Mouse (Mus musculus): ENCODE measurements around the gene Gm20388. TPM values are rescaled to one million over a fixed set of nuclear protein-coding genes. Genes with fewer than 3 reads are reported as not detected.

The Gm20388 gene
- polyA plus RNA-seq, 1 experiment from 2014 or later, result not detected

GRCm38 (mm10) chr8:121074108-121074847, 1163.6 kb downstream of the Gm20388 start:
- Histone ChIP-seq H3K27ac (ENCODE audit: low read depth, low read length) (peak overlapping the region; percentile 70; the same call in 1 of the 2 replicates), H3K9me3 (ENCODE audit: control insufficient read depth) (no peaks in the 10 kb centered on the region), H3K4me3 (ENCODE audit: low read depth, low read length) (peak overlapping the region; percentile 26), H3K4me1 (replicated peaks; ENCODE audit: control insufficient read depth, insufficient read depth, low read length) (no peaks in the 10 kb centered on the region), H3K9ac (ENCODE audit: low read depth, low read length) (peak overlapping the region; percentile 27; the same call in 1 of the 2 replicates), H3K36me3 (ENCODE audit: control insufficient read depth, insufficient read depth) (no peaks in the 10 kb centered on the region), H3K27me3 (replicated peaks; ENCODE audit: control insufficient read depth, insufficient read depth, low read length) (peaks cover 62% of the 10 kb centered on the region), H3K4me2 (replicated peaks; ENCODE audit: low read depth) (peak overlapping the region; percentile 63)
- no peak for TF ChIP-seq CTCF (IDR thresholded peaks at IDR 0.05; ENCODE audit: low read depth)
- WGBS, result 15% methylated on average over 15 of the region's 15 CpGs
- ATAC-seq, result no peak

DNA sequence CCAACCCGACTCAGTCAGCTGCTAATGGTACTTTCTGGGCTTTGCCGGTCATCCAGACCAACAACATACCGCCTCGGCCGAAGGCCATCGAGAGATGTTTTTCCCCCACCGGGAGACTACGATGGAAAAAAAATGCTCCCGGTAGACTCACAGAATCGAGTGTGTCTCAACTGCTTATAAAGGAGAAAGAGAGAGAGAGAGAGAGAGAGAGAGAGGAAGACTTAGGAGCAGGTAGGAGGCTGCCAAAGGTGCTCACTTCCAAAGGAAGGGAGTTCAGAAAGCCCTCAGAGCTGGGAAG, 1164.2 kb downstream of the Gm20388 start:
- Histone ChIP-seq H3K36me3 (ENCODE audit: control insufficient read depth, insufficient read depth) (no peaks in the 10 kb centered on the region), H3K27ac (ENCODE audit: low read depth, low read length) (0 out of 2 replicates have a peak overlapping the region, but pooled peaks have one; percentile 6), H3K27me3 (replicated peaks; ENCODE audit: control insufficient read depth, insufficient read depth, low read length) (peaks cover 67% of the 10 kb centered on the region), H3K9me3 (ENCODE audit: control insufficient read depth) (no peaks in the 10 kb centered on the region), H3K9ac (ENCODE audit: low read depth, low read length) (peak overlapping the region; percentile 27; the same call in 1 of the 2 replicates), H3K4me1 (replicated peaks; ENCODE audit: control insufficient read depth, insufficient read depth, low read length) (no peaks in the 10 kb centered on the region), H3K4me3 (ENCODE audit: low read depth, low read length) (peak overlapping the region; percentile 26), H3K4me2 (replicated peaks; ENCODE audit: low read depth) (peak overlapping the region; percentile 63)
- 4% methylated on average over 10 of the region's 10 CpGs for WGBS
- no peak for TF ChIP-seq CTCF (IDR thresholded peaks at IDR 0.05; ENCODE audit: low read depth)
- no peak for ATAC-seq

GRCm38 (mm10) chr8:121075936-121076335, 1165.3 kb downstream of the Gm20388 start:
- no peaks in the 10 kb centered on the region for H3K4me1 ChIP-seq (replicated peaks; ENCODE audit: control insufficient read depth, insufficient read depth, low read length)
- H3K36me3 ChIP-seq (ENCODE audit: control insufficient read depth, insufficient read depth), result no peaks in the 10 kb centered on the region
- 9% methylated on average over 13 of the region's 13 CpGs for WGBS
- ATAC-seq, result no peak
- peak overlapping the region; percentile 1; the same call in 1 of the 2 replicates for H3K4me3 ChIP-seq (ENCODE audit: low read depth, low read length)
- H3K9me3 ChIP-seq (ENCODE audit: control insufficient read depth), result no peaks in the 10 kb centered on the region
- H3K27ac ChIP-seq (ENCODE audit: low read depth, low read length), result peak overlapping the region; percentile 10; the same call in 1 of the 2 replicates
- peak overlapping the region; percentile 44 for H3K4me2 ChIP-seq (replicated peaks; ENCODE audit: low read depth)
- H3K27me3 ChIP-seq (replicated peaks; ENCODE audit: control insufficient read depth, insufficient read depth, low read length), result peaks cover 78% of the 10 kb centered on the region
- no peak overlapping the region for H3K9ac ChIP-seq (ENCODE audit: low read depth, low read length)
- no peak for TF ChIP-seq CTCF (IDR thresholded peaks at IDR 0.05; ENCODE audit: low read depth)

- no peak for TF ChIP-seq CTCF (IDR thresholded peaks at IDR 0.05; ENCODE audit: low read depth)
- no peak overlapping the region for H3K9ac ChIP-seq (ENCODE audit: low read depth, low read length)
- H3K4me3 ChIP-seq (ENCODE audit: low read depth, low read length), result no peak overlapping the region; the same call in 1 of the 2 replicates
- 20% methylated on average over 7 of the region's 7 CpGs for WGBS
- no peaks in the 10 kb centered on the region for H3K4me1 ChIP-seq (replicated peaks; ENCODE audit: control insufficient read depth, insufficient read depth, low read length)
- 0 out of 2 replicates have a peak overlapping the region, but pooled peaks have one; percentile 10 for H3K27ac ChIP-seq (ENCODE audit: low read depth, low read length)
- peak overlapping the region; percentile 44 for H3K4me2 ChIP-seq (replicated peaks; ENCODE audit: low read depth)
- no peaks in the 10 kb centered on the region for H3K9me3 ChIP-seq (ENCODE audit: control insufficient read depth)
- ATAC-seq, result no peak
- H3K36me3 ChIP-seq (ENCODE audit: control insufficient read depth, insufficient read depth), result no peaks in the 10 kb centered on the region
- peaks cover 77% of the 10 kb centered on the region for H3K27me3 ChIP-seq (replicated peaks; ENCODE audit: control insufficient read depth, insufficient read depth, low read length)
Observed at GRCm38 (mm10) chr8:121076555-121076954, 1165.9 kb downstream of the Gm20388 start.

GRCm38 (mm10) chr8:121078721-121079120, 1168.1 kb downstream of the Gm20388 start:
- Histone ChIP-seq H3K4me1 (replicated peaks; ENCODE audit: control insufficient read depth, insufficient read depth, low read length) (no peaks in the 10 kb centered on the region), H3K9me3 (ENCODE audit: control insufficient read depth) (no peaks in the 10 kb centered on the region), H3K9ac (ENCODE audit: low read depth, low read length) (0 out of 2 replicates have a peak overlapping the region, but pooled peaks have one; percentile 22), H3K27me3 (replicated peaks; ENCODE audit: control insufficient read depth, insufficient read depth, low read length) (peaks cover 85% of the 10 kb centered on the region), H3K4me3 (ENCODE audit: low read depth, low read length) (peak overlapping the region; percentile 65), H3K27ac (ENCODE audit: low read depth, low read length) (no peak overlapping the region), H3K4me2 (replicated peaks; ENCODE audit: low read depth) (peak overlapping the region; percentile 84), H3K36me3 (ENCODE audit: control insufficient read depth, insufficient read depth) (no peaks in the 10 kb centered on the region)
- no peak for TF ChIP-seq CTCF (IDR thresholded peaks at IDR 0.05; ENCODE audit: low read depth)
- ATAC-seq, result no peak
- 9% methylated on average over 14 of the region's 14 CpGs for WGBS

DNA sequence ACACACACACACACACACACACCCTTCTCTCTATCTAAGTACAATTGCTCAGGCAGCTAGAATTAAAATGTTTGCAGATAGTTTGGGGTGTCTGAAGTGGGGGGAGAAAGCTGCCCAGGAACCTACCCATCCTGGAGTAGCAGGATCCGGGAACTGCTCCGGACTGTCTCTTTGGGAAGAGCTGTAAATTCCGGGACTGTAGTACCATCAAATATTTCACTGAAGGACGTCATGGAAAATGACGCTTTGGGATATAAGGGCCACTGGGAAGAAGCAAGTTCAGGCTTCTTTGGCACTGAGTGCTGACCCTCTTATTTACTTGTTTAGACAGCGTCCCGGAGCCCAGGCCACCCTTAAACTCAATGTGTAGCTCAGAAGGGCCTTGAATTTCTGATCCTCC, 1168.6 kb downstream of the Gm20388 start:
- H3K4me1 ChIP-seq (replicated peaks; ENCODE audit: control insufficient read depth, insufficient read depth, low read length), result no peaks in the 10 kb centered on the region
- 0 out of 2 replicates have a peak overlapping the region, but pooled peaks have one; percentile 87 for H3K27ac ChIP-seq (ENCODE audit: low read depth, low read length)
- no peak for ATAC-seq
- 9% methylated on average over 7 of the region's 7 CpGs for WGBS
- no peak for TF ChIP-seq CTCF (IDR thresholded peaks at IDR 0.05; ENCODE audit: low read depth)
- H3K4me2 ChIP-seq (replicated peaks; ENCODE audit: low read depth), result peak overlapping the region; percentile 84; the same call in 1 of the 2 replicates
- H3K4me3 ChIP-seq (ENCODE audit: low read depth, low read length), result peak overlapping the region; percentile 65
- H3K36me3 ChIP-seq (ENCODE audit: control insufficient read depth, insufficient read depth), result no peaks in the 10 kb centered on the region
- no peaks in the 10 kb centered on the region for H3K9me3 ChIP-seq (ENCODE audit: control insufficient read depth)
- peaks cover 86% of the 10 kb centered on the region for H3K27me3 ChIP-seq (replicated peaks; ENCODE audit: control insufficient read depth, insufficient read depth, low read length)
- H3K9ac ChIP-seq (ENCODE audit: low read depth, low read length), result 0 out of 2 replicates have a peak overlapping the region, but pooled peaks have one; percentile 22
